Mouse (Mus musculus) monocyte, adult 2 months (primary cell): Measurements from ENCODE around the gene Rapgef4.

Experiments
- DNase-seq, 2 experiments: peaks; one replicate each; pipeline ENCODE4 v3.0.0; 2022; ENCODE audit warnings: low spot score in 2 of 2, low read depth in 1 of 2

The Rapgef4 gene

GRCm38 (mm10) chr2:72178025-72178424 lies 197.0 kb downstream of the Rapgef4 start:
- DNase-seq: no peak

GRCm38 (mm10) chr2:72178515-72178914 lies 197.5 kb downstream of the Rapgef4 start:
- DNase-seq: no peak

- no peak for DNase-seq
These were observed 198.7 kb downstream of the Rapgef4 start for GRCm38 (mm10) chr2:72179600-72180301.

GRCm38 (mm10) chr2:72181443-72181842 lies 200.4 kb downstream of the Rapgef4 start:
- DNase-seq: no peak

GRCm38 (mm10) chr2:72183751-72184150 lies 202.7 kb downstream of the Rapgef4 start:
- no peak for DNase-seq

GRCm38 (mm10) chr2:72196190-72196965 lies 215.3 kb downstream of the Rapgef4 start:
- peak; percentile 47 to 54 for DNase-seq

- DNase-seq: no peak
These were observed 216.0 kb downstream of the Rapgef4 start for GRCm38 (mm10) chr2:72197026-72197425.

- DNase-seq: no peak
These were observed 218.4 kb downstream of the Rapgef4 start for GRCm38 (mm10) chr2:72199451-72199850.

- no peak for DNase-seq
These were observed 220.5 kb downstream of the Rapgef4 start for GRCm38 (mm10) chr2:72201506-72201905.

GRCm38 (mm10) chr2:72202252-72202651 lies 221.2 kb downstream of the Rapgef4 start:
- DNase-seq: no peak

- DNase-seq: peak in 1 of 2 experiments; percentile 46
These were observed 222.6 kb downstream of the Rapgef4 start for GRCm38 (mm10) chr2:72203609-72204008.

GRCm38 (mm10) chr2:72205869-72206268 lies 224.8 kb downstream of the Rapgef4 start:
- no peak for DNase-seq

- DNase-seq: no peak
These were observed 225.6 kb downstream of the Rapgef4 start for GRCm38 (mm10) chr2:72206530-72207248.

GRCm38 (mm10) chr2:72217336-72217735 lies 236.3 kb downstream of the Rapgef4 start:
- no peak for DNase-seq

GRCm38 (mm10) chr2:72219921-72220320 lies 238.9 kb downstream of the Rapgef4 start:
- DNase-seq: peak in 1 of 2 experiments; percentile 33

- DNase-seq: no peak
These were observed 240.2 kb downstream of the Rapgef4 start for GRCm38 (mm10) chr2:72221283-72221682.

- no peak for DNase-seq
These were observed 240.7 kb downstream of the Rapgef4 start for GRCm38 (mm10) chr2:72221706-72222105.

GRCm38 (mm10) chr2:72222276-72222675 lies 241.2 kb downstream of the Rapgef4 start:
- no peak for DNase-seq

GRCm38 (mm10) chr2:72222736-72223455 lies 241.9 kb downstream of the Rapgef4 start:
- DNase-seq: no peak

- DNase-seq: no peak
These were observed 242.4 kb downstream of the Rapgef4 start for GRCm38 (mm10) chr2:72223479-72223878.

- DNase-seq: no peak
These were observed 245.0 kb downstream of the Rapgef4 start for GRCm38 (mm10) chr2:72226006-72226405.
